Mouse (Mus musculus) olfactory bulb, adult 2 months (tissue): ENCODE measurements at regions not wholly inside any gene's neighbourhood (a gene's known extent, or its start where the extent isn't known, plus 50 kb on each side); places are given as distances from the start of the nearest gene placed in this dataset.

Experiments used
- CTCF ChIP-seq: fragments of 200-500 bp; IDR thresholded peaks from 2 replicates; pipeline ENCODE4 v1.5.1; 2012; ENCODE audit warnings: low read depth, mild to moderate bottlenecking, low read length, moderate library complexity; ENCODE audit not compliant: insufficient read depth
- POLR2A ChIP-seq: fragments of 200-500 bp; IDR thresholded peaks from 2 replicates; pipeline ENCODE4 v1.6.1; 2012; ENCODE audit warnings: mild to moderate bottlenecking, low read depth, low read length, moderate library complexity; ENCODE audit not compliant: insufficient read depth

GRCm38 (mm10) chr8:116364751-116365150 is 140.0 kb upstream of the Dynlrb2 start:
- TF ChIP-seq CTCF (no peak), POLR2A (no peak)
